Mouse (Mus musculus): ENCODE data around the gene Adgrf2. TPM values are rescaled to one million over a fixed set of nuclear protein-coding genes. Genes with fewer than 3 reads are reported as not detected.

The Adgrf2 gene
- polyA plus RNA-seq, 1 experiment from 2014 or later, result 0.13 TPM

GRCm38 (mm10) chr17:42710717-42711116 is 31.3 kb downstream of the Adgrf2 start:
- Histone ChIP-seq H3K27ac (no peak overlapping the region), H3K4me3 (no peak overlapping the region), H3K36me3 (ENCODE audit: poor library complexity, severe bottlenecking) (no peaks in the 10 kb centered on the region), H3K4me2 (no peak overlapping the region), H3K27me3 (no peaks in the 10 kb centered on the region), H3K9ac (no peak overlapping the region), H3K4me1 (no peaks in the 10 kb centered on the region), H3K9me3 (replicated peaks) (no peaks in the 10 kb centered on the region)
- 92% methylated on average over 7 of the region's 7 CpGs for WGBS
- no peak for ATAC-seq

GRCm38 (mm10) chr17:42705611-42706010 is 36.4 kb downstream of the Adgrf2 start:
- no peak overlapping the region for H3K27ac ChIP-seq
- no peak overlapping the region for H3K9ac ChIP-seq
- H3K9me3 ChIP-seq (replicated peaks), result no peaks in the 10 kb centered on the region
- no peak for ATAC-seq
- 88% methylated on average over 4 of the region's 4 CpGs for WGBS
- no peak overlapping the region for H3K4me2 ChIP-seq
- H3K36me3 ChIP-seq (ENCODE audit: poor library complexity, severe bottlenecking), result no peaks in the 10 kb centered on the region
- H3K4me1 ChIP-seq, result no peaks in the 10 kb centered on the region
- H3K4me3 ChIP-seq, result no peak overlapping the region
- H3K27me3 ChIP-seq, result no peaks in the 10 kb centered on the region

GRCm38 (mm10) chr17:42702198-42702597 is 39.8 kb downstream of the Adgrf2 start:
- Histone ChIP-seq H3K27ac (no peak overlapping the region), H3K27me3 (no peaks in the 10 kb centered on the region), H3K4me3 (no peak overlapping the region), H3K36me3 (ENCODE audit: poor library complexity, severe bottlenecking) (no peaks in the 10 kb centered on the region), H3K4me1 (no peaks in the 10 kb centered on the region), H3K9ac (no peak overlapping the region), H3K9me3 (replicated peaks) (no peaks in the 10 kb centered on the region), H3K4me2 (no peak overlapping the region)
- WGBS, result 93% methylated on average over 9 of the region's 9 CpGs
- ATAC-seq, result no peak

GRCm38 (mm10) chr17:42694730-42695129 is 47.2 kb downstream of the Adgrf2 start:
- no peak for ATAC-seq
- Histone ChIP-seq H3K4me1 (no peaks in the 10 kb centered on the region), H3K9me3 (replicated peaks) (no peaks in the 10 kb centered on the region), H3K9ac (no peak overlapping the region), H3K27ac (no peak overlapping the region), H3K4me2 (no peak overlapping the region), H3K4me3 (no peak overlapping the region), H3K27me3 (no peaks in the 10 kb centered on the region), H3K36me3 (ENCODE audit: poor library complexity, severe bottlenecking) (no peaks in the 10 kb centered on the region)
- 89% methylated on average over 4 of the region's 4 CpGs for WGBS

- ATAC-seq, result no peak
- Histone ChIP-seq H3K27ac (no peak within 1 kb of the TSS), H3K4me3 (no peak within 1 kb of the TSS)
Measured at GRCm38 (mm10) chr17:42692136-42692535, 49.8 kb downstream of the Adgrf2 start, which contains the start of gene Adgrf4. Adgrf4 (minus strand) TSS chr17:42692284.

GRCm38 (mm10) chr17:42690531-42690930 is 51.4 kb downstream of the Adgrf2 start:
- no peak for ATAC-seq
- Histone ChIP-seq H3K4me3 (no peak overlapping the region), H3K9ac (no peak overlapping the region), H3K27me3 (no peaks in the 10 kb centered on the region), H3K9me3 (replicated peaks) (no peaks in the 10 kb centered on the region), H3K4me1 (no peaks in the 10 kb centered on the region), H3K36me3 (ENCODE audit: poor library complexity, severe bottlenecking) (no peaks in the 10 kb centered on the region), H3K27ac (no peak overlapping the region), H3K4me2 (no peak overlapping the region)
- 93% methylated on average over 8 of the region's 8 CpGs for WGBS

More at GRCm38 (mm10) chr17:42692136-42692535, 49.8 kb downstream of the Adgrf2 start, which contains the start of gene Adgrf4:
- no peak within 1 kb of the TSS for H3K4me2 ChIP-seq
- H3K9ac ChIP-seq, result no peak within 1 kb of the TSS
- H3K4me1 ChIP-seq, result no peaks in the 10 kb centered on the region
- no peaks in the 10 kb centered on the region for H3K36me3 ChIP-seq (ENCODE audit: poor library complexity, severe bottlenecking)
- WGBS, result 93% methylated on average over 10 of the region's 10 CpGs
- no peaks in the 10 kb centered on the region for H3K27me3 ChIP-seq
- no peaks in the 10 kb centered on the region for H3K9me3 ChIP-seq (replicated peaks)

Other genes with a start within 250 kb of the Adgrf2 start
- 0.08 TPM in 1 of 2 replicates, not detected in the other for gene Opn5, start 130.8 kb downstream of the Adgrf2 start, polyA plus RNA-seq (2015; fragmentation: Nextera tagmentation; extraction: Ambion mirVana)
- gene Adgrf4, start 49.9 kb downstream of the Adgrf2 start, polyA plus RNA-seq (2015; fragmentation: Nextera tagmentation; extraction: Ambion mirVana), result 0.05 and 0.10 TPM in 2 replicates
- gene Cd2ap, start 134.5 kb upstream of the Adgrf2 start, polyA plus RNA-seq (2015; fragmentation: Nextera tagmentation; extraction: Ambion mirVana), result 8.1 and 8.8 TPM in 2 replicates